Mouse (Mus musculus) forebrain, embryonic 10.5 days (tissue): ENCODE results near the gene Fam149a. TPM values are rescaled to one million over a fixed set of nuclear protein-coding genes. Genes with fewer than 3 reads are reported as not detected.
"Not testable (repeated sequence)": the region's sequence is repeated elsewhere in the genome, so short reads cannot be mapped to it uniquely, and the experiment has no call there.

Experiments used
- DNase-seq: peaks from one replicate; pipeline ENCODE4 v3.0.0-alpha.2; 2017; ENCODE audit warnings: low spot score; ENCODE audit errors: extremely low spot score
- H3K27ac ChIP-seq: fragments of 300-500 bp; sonication (generic); 2 replicates; pipeline ENCODE4 v1.5.1; 2016; ENCODE audit warnings: mild to moderate bottlenecking
- H3K27me3 ChIP-seq: fragments of 300-500 bp; sonication (generic); 2 replicates; pipeline ENCODE4 v1.6.1; 2016; ENCODE audit warnings: mild to moderate bottlenecking; ENCODE audit not compliant: poor library complexity, severe bottlenecking
- H3K36me3 ChIP-seq: fragments of 300-500 bp; sonication (generic); replicated peaks from 2 replicates; pipeline ENCODE4 v1.6.1; 2016; ENCODE audit warnings: mild to moderate bottlenecking, moderate library complexity
- H3K4me1 ChIP-seq: fragments of 300-500 bp; sonication (generic); 2 replicates; pipeline ENCODE4 v1.6.1; 2016
- H3K4me3 ChIP-seq: fragments of 300-500 bp; sonication (generic); 2 replicates; pipeline ENCODE4 v1.5.1; 2016; ENCODE audit warnings: mild to moderate bottlenecking, moderate library complexity
- H3K9me3 ChIP-seq: fragments of 300-500 bp; sonication (generic); 2 replicates; pipeline ENCODE4 v1.6.1; 2016; ENCODE audit warnings: mild to moderate bottlenecking, moderate library complexity
- WGBS: fragments of 180-500 bp; shearing (Covaris S2); methylation state at CpG from one replicate; pipeline ENCODE4 v1.1.7; 2016; 5-methylcytosine and 5-hydroxymethylcytosine counted together
- polyA plus RNA-seq: library from polyadenylated mRNA; unstranded; fragments of >200 nt; fragmentation: Nextera tagmentation; extraction: Ambion mirVana; gene quantifications from 2 replicates; pipeline ENCODE4 v1.2.1, GENCODE M21; 2016

The Fam149a gene
- polyA plus RNA-seq, 1 experiment from 2014 or later, result 9.7 TPM

DNA sequence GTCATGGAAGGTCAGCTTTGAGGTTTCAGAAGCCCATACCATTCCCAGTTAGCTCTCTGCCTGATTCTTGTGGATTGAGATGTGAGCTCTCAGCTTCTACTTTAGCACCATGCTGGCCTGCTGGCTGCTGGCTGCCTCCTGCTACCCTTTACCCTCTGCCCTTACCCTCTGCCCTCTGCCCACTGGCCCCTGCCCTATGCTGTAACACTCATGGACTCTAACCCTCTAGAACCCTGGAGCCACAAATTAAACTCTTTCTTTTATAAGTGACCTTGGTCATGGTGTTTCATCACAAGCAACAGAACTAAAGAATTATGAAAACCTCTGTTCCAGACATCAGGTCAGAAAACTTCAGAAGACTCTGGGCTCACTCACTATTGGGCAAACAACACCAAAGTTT lies 55.0 kb downstream of the Fam149a start:
- not testable (repeated sequence) for H3K27ac ChIP-seq, H3K36me3 ChIP-seq, H3K9me3 ChIP-seq, H3K4me1 ChIP-seq, DNase-seq, H3K27me3 ChIP-seq, H3K4me3 ChIP-seq

GRCm38 (mm10) chr8:45324151-45324550 lies 57.9 kb downstream of the Fam149a start:
- no peaks in the 10 kb centered on the region for H3K36me3 ChIP-seq
- 93% methylated on average over 4 of the region's 4 CpGs for WGBS
- no peaks in the 10 kb centered on the region for H3K4me1 ChIP-seq
- no peaks in the 10 kb centered on the region for H3K9me3 ChIP-seq
- no peak overlapping the region for H3K27ac ChIP-seq
- H3K27me3 ChIP-seq, result no peaks in the 10 kb centered on the region
- no peak overlapping the region for H3K4me3 ChIP-seq
- no peak for DNase-seq

- Histone ChIP-seq H3K27me3 (no peaks in the 10 kb centered on the region), H3K36me3 (no peaks in the 10 kb centered on the region), H3K4me1 (no peaks in the 10 kb centered on the region), H3K27ac (no peak overlapping the region), H3K9me3 (no peaks in the 10 kb centered on the region), H3K4me3 (no peak overlapping the region)
- no peak for DNase-seq
- WGBS, result 85% methylated on average over 2 of the region's 2 CpGs
Measured at GRCm38 (mm10) chr8:45321365-45321764, 60.7 kb downstream of the Fam149a start.

DNA sequence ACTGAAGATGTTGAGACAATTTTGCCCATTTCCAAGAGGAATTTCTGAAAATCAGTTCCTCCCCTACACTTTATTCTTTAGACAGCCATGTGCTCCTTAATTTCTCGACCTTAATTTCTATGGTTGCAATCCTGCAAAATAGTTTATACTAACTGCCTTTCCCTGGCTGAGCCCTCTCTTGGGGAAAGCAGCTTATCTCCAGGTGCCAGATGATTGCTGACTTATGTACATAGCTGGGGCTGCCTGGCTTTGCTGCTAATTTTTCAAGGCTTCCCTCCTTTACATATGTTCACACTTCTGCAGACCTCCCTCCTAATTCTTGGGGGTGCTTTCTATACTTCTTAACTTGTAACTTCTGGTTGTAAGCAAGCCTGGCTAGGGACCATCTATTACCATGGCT lies 61.2 kb downstream of the Fam149a start:
- Histone ChIP-seq H3K4me1 (no peaks in the 10 kb centered on the region), H3K9me3 (no peaks in the 10 kb centered on the region), H3K27me3 (no peaks in the 10 kb centered on the region), H3K4me3 (no peak overlapping the region), H3K27ac (no peak overlapping the region), H3K36me3 (no peaks in the 10 kb centered on the region)
- 80% methylated on average over 1 of the region's 1 CpGs for WGBS
- no peak for DNase-seq

GRCm38 (mm10) chr8:45310967-45311366 lies 71.1 kb downstream of the Fam149a start:
- WGBS, result 90% methylated on average over 4 of the region's 4 CpGs
- H3K27me3 ChIP-seq, result no peaks in the 10 kb centered on the region
- no peak overlapping the region for H3K4me3 ChIP-seq
- no peaks in the 10 kb centered on the region for H3K36me3 ChIP-seq
- no peak overlapping the region for H3K27ac ChIP-seq
- DNase-seq, result no peak
- H3K4me1 ChIP-seq, result no peaks in the 10 kb centered on the region
- H3K9me3 ChIP-seq, result no peaks in the 10 kb centered on the region

GRCm38 (mm10) chr8:45308366-45308765 lies 73.7 kb downstream of the Fam149a start, which contains the start of gene Gm45753:
TSS of gene Gm45753 (minus strand) at chr8:45308466.
- WGBS, result 95% methylated on average over 13 of the region's 13 CpGs
- Histone ChIP-seq H3K36me3 (no peaks in the 10 kb centered on the region), H3K9me3 (no peaks in the 10 kb centered on the region), H3K4me3 (no peak within 1 kb of the TSS), H3K27me3 (no peaks in the 10 kb centered on the region), H3K27ac (no peak within 1 kb of the TSS), H3K4me1 (no peaks in the 10 kb centered on the region)
- DNase-seq, result no peak

- Histone ChIP-seq H3K27ac (no peak overlapping the region), H3K36me3 (no peaks in the 10 kb centered on the region), H3K9me3 (no peaks in the 10 kb centered on the region), H3K4me1 (no peaks in the 10 kb centered on the region), H3K27me3 (no peaks in the 10 kb centered on the region), H3K4me3 (no peak overlapping the region)
- WGBS, result 88% methylated on average over 1 of the region's 1 CpGs
- DNase-seq, result no peak
Measured at GRCm38 (mm10) chr8:45305479-45305878, 76.6 kb downstream of the Fam149a start.

GRCm38 (mm10) chr8:45304354-45304753 lies 77.7 kb downstream of the Fam149a start:
- H3K27me3 ChIP-seq, result no peaks in the 10 kb centered on the region
- no peak for DNase-seq
- no peak overlapping the region for H3K4me3 ChIP-seq
- H3K4me1 ChIP-seq, result no peaks in the 10 kb centered on the region
- WGBS, result 93% methylated on average over 3 of the region's 3 CpGs
- no peak overlapping the region for H3K27ac ChIP-seq
- H3K9me3 ChIP-seq, result no peaks in the 10 kb centered on the region
- no peaks in the 10 kb centered on the region for H3K36me3 ChIP-seq

- Histone ChIP-seq H3K36me3 (no peaks in the 10 kb centered on the region), H3K9me3 (no peaks in the 10 kb centered on the region), H3K4me3 (no peak overlapping the region), H3K4me1 (no peaks in the 10 kb centered on the region), H3K27me3 (no peaks in the 10 kb centered on the region), H3K27ac (no peak overlapping the region)
- DNase-seq, result no peak
- 75% methylated on average over 8 of the region's 8 CpGs for WGBS
Measured at GRCm38 (mm10) chr8:45302390-45302789, 79.7 kb downstream of the Fam149a start.

GRCm38 (mm10) chr8:45295276-45295675 lies 86.8 kb downstream of the Fam149a start:
- Histone ChIP-seq H3K27me3 (no peaks in the 10 kb centered on the region), H3K4me1 (no peaks in the 10 kb centered on the region), H3K36me3 (no peaks in the 10 kb centered on the region), H3K4me3 (no peak overlapping the region), H3K9me3 (peaks cover 5% of the 10 kb centered on the region; the same call in 1 of the 2 replicates), H3K27ac (no peak overlapping the region)
- 87% methylated on average over 6 of the region's 6 CpGs for WGBS
- DNase-seq, result no peak

- no peak for DNase-seq
- WGBS, result 92% methylated on average over 7 of the region's 7 CpGs
Measured at GRCm38 (mm10) chr8:45294687-45295086, 87.4 kb downstream of the Fam149a start, which contains the start of gene Klkb1. TSS of gene Klkb1 (minus strand) at chr8:45294859.

GRCm38 (mm10) chr8:45291790-45292189 lies 90.3 kb downstream of the Fam149a start:
- DNase-seq, result no peak
- Histone ChIP-seq H3K27ac (no peak overlapping the region), H3K4me1 (no peaks in the 10 kb centered on the region), H3K9me3 (peaks cover 5% of the 10 kb centered on the region; the same call in 1 of the 2 replicates), H3K36me3 (no peaks in the 10 kb centered on the region), H3K27me3 (no peaks in the 10 kb centered on the region), H3K4me3 (no peak overlapping the region)
- 91% methylated on average over 2 of the region's 2 CpGs for WGBS

More at GRCm38 (mm10) chr8:45294687-45295086, 87.4 kb downstream of the Fam149a start, which contains the start of gene Klkb1:
- Histone ChIP-seq H3K27ac (no peak within 1 kb of the TSS), H3K27me3 (no peaks in the 10 kb centered on the region), H3K36me3 (no peaks in the 10 kb centered on the region), H3K4me1 (no peaks in the 10 kb centered on the region), H3K9me3 (peaks cover 5% of the 10 kb centered on the region; the same call in 1 of the 2 replicates), H3K4me3 (no peak within 1 kb of the TSS)
